ENCODE assay signal across 8 mouse cellular contexts in the genomic region with DNA sequence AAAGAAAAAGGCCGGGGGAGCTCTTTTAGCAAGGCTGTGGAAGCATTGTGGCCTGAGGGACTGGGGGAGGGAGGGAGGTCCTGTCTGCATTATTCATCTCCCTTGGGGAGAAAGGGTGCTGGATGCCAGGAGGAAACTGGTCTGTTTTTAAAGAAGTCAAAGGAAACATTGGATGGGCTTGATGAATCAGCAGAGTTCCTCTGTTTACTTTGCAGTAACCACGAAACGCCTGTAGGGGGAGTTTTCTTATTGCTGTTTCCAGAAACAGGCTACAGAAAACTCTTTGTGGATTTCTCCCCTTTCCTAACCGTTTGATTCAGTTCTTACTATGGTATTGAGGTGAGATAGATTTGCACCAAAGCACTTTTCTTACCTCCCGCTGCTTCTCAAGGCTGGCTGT.
DNase-seq lines count a peak whose midpoint lies in the region; ATAC-seq and TF ChIP-seq lines count a peak whose summit lies in the region.

No protein-coding gene starts in this region.

- H3K27me3 ChIP-seq in forebrain, postnatal 0 days (ENCODE audit: insufficient read depth, low read length): peaks cover 3% of the 10 kb centered on the region; the same call in 1 of the 2 replicates
- H3K27me3 ChIP-seq in forebrain, embryonic 13.5 days: peaks cover 24% of the 10 kb centered on the region
- no peaks in the 10 kb centered on the region for H3K27me3 ChIP-seq in E14TG2a.4 (ENCODE audit: insufficient read depth, low read length)
- H3K27me3 ChIP-seq in liver, postnatal 0 days (ENCODE audit: insufficient read depth, low read length): no peaks in the 10 kb centered on the region

- no peak overlapping the region for H3K9ac ChIP-seq in forebrain, postnatal 0 days
- H3K9ac ChIP-seq in forebrain, embryonic 13.5 days: no peak overlapping the region
- no peak overlapping the region for H3K9ac ChIP-seq in liver, postnatal 0 days (replicated peaks)

- H3K36me3 ChIP-seq in forebrain, postnatal 0 days (ENCODE audit: insufficient read depth): no peaks in the 10 kb centered on the region
- no peaks in the 10 kb centered on the region for H3K36me3 ChIP-seq in forebrain, embryonic 13.5 days (ENCODE audit: poor library complexity, severe bottlenecking)
- no peaks in the 10 kb centered on the region for H3K36me3 ChIP-seq in E14TG2a.4 (ENCODE audit: insufficient read depth, low read length)
- no peaks in the 10 kb centered on the region for H3K36me3 ChIP-seq in liver, postnatal 0 days (replicated peaks; ENCODE audit: insufficient read depth, low read length)

- no peaks in the 10 kb centered on the region for H3K4me1 ChIP-seq in forebrain, postnatal 0 days (ENCODE audit: insufficient read depth)
- no peaks in the 10 kb centered on the region for H3K4me1 ChIP-seq in forebrain, embryonic 13.5 days
- H3K4me1 ChIP-seq in E14TG2a.4 (replicated peaks; ENCODE audit: low read depth, low read length): peaks cover 8% of the 10 kb centered on the region; the same call in 1 of the 2 replicates
- no peaks in the 10 kb centered on the region for H3K4me1 ChIP-seq in liver, postnatal 0 days (ENCODE audit: insufficient read depth)

- 19% methylated on average over 5 of the region's 5 CpGs for WGBS in forebrain, postnatal 0 days
- WGBS in forebrain, embryonic 13.5 days: 22% methylated on average over 5 of the region's 5 CpGs
- WGBS in liver, postnatal 0 days (ENCODE audit: insufficient replicate concordance): 31% methylated on average over 5 of the region's 5 CpGs

- no peak for ATAC-seq in forebrain, postnatal 0 days
- no peak for ATAC-seq in forebrain, embryonic 13.5 days
- no peak for ATAC-seq in liver, postnatal 0 days

- TF ChIP-seq EP300 in liver, postnatal 0 days (IDR thresholded peaks at IDR 0.05; ENCODE audit: low read depth): no peak

- no peak overlapping the region for H3K4me3 ChIP-seq in forebrain, postnatal 0 days (ENCODE audit: low read depth, low read length)
- H3K4me3 ChIP-seq in forebrain, embryonic 13.5 days: no peak overlapping the region
- no peak overlapping the region for H3K4me3 ChIP-seq in E14TG2a.4 (replicated peaks; ENCODE audit: low read length)
- no peak overlapping the region for H3K4me3 ChIP-seq in liver, postnatal 0 days (ENCODE audit: low read depth, low read length)

- no peak overlapping the region for H3K27ac ChIP-seq in forebrain, postnatal 0 days (ENCODE audit: low read depth, low read length)
- H3K27ac ChIP-seq in forebrain, embryonic 13.5 days: no peak overlapping the region
- no peak overlapping the region for H3K27ac ChIP-seq in liver, postnatal 0 days (ENCODE audit: low read depth)

- H3K9me3 ChIP-seq in forebrain, postnatal 0 days (ENCODE audit: low read length): no peaks in the 10 kb centered on the region
- H3K9me3 ChIP-seq in forebrain, embryonic 13.5 days (replicated peaks): no peaks in the 10 kb centered on the region
- H3K9me3 ChIP-seq in E14TG2a.4 (ENCODE audit: low read length): no peaks in the 10 kb centered on the region
- no peaks in the 10 kb centered on the region for H3K9me3 ChIP-seq in liver, postnatal 0 days (ENCODE audit: low read length)

- DNase-seq in forebrain, postnatal 0 days: peak; percentile 78
- peak; percentile 11 for DNase-seq in cerebellum, adult 11-12 months
- peak; percentile 35 to 68 for DNase-seq in frontal cortex, postnatal 36 days (ENCODE audit: low spot score in 2 of 2)
- DNase-seq in kidney, postnatal 36 days: peak; percentile 56 to 72
- DNase-seq in liver, postnatal 0 days: no peak
- peak; percentile 53 for DNase-seq in testis, postnatal 14 days (ENCODE audit: low spot score)

- peak; percentile 69 for TF ChIP-seq CTCF in forebrain, postnatal 0 days (IDR thresholded peaks at IDR 0.05; ENCODE audit: low read depth)
- peak; percentile 67 for TF ChIP-seq CTCF in E14TG2a.4 (conservative IDR thresholded peaks at IDR 0.05; ENCODE audit: low read length)
- peak; percentile 52 for TF ChIP-seq CTCF in liver, postnatal 0 days (IDR thresholded peaks at IDR 0.05; ENCODE audit: low read depth)

- no peak overlapping the region for H3K4me2 ChIP-seq in forebrain, postnatal 0 days (ENCODE audit: low read depth)
- no peak overlapping the region for H3K4me2 ChIP-seq in forebrain, embryonic 13.5 days
- no peak overlapping the region for H3K4me2 ChIP-seq in liver, postnatal 0 days (ENCODE audit: low read depth, low read length)
